Mouse (Mus musculus): Measurements from ENCODE around the gene Gpc5.
"Not testable (repeated sequence)": the region's sequence is repeated elsewhere in the genome, so short reads cannot be mapped to it uniquely, and the experiment has no call there.

- TF ChIP-seq HCFC1 (IDR thresholded peaks at IDR 0.05; ENCODE audit: borderline replicate concordance, insufficient read depth, low read length); MAFK (IDR thresholded peaks at IDR 0.05; ENCODE audit: insufficient read depth, low read depth, low read length); CHD2 (IDR thresholded peaks at IDR 0.05; ENCODE audit: low read depth, low read length); ZNF384 (IDR thresholded peaks at IDR 0.05; ENCODE audit: low read depth, low read length): not testable (repeated sequence)
Measured at GRCm38 (mm10) chr14:115066164-115066563, 25.9 kb upstream of the Gpc5 start.
